Mouse (Mus musculus) lung, postnatal 0 days (tissue): ENCODE data around the gene C130074G19Rik. TPM values are rescaled to one million over a fixed set of nuclear protein-coding genes. Genes with fewer than 3 reads are reported as not detected.
A peak's percentile ranks its signal among the peaks of the same experiment; 100 is the strongest.

Experiments
- ATAC-seq: fragments of 200-750 bp; cut with Nextera tagmentation; 2 replicates; pipeline ENCODE4 v1.8.0; 2017; ENCODE audit warnings: moderate library complexity
- DNase-seq: peaks from one replicate; pipeline ENCODE4 v3.0.0-alpha.2; 2016; ENCODE audit warnings: low spot score
- H3K27ac ChIP-seq: fragments of 300-500 bp; sonication (generic); 2 replicates; pipeline ENCODE4 v1.5.1; 2014; ENCODE audit warnings: antibody characterized with exemption, mild to moderate bottlenecking, low read length, mixed read lengths
- H3K27me3 ChIP-seq: fragments of 300-500 bp; sonication (generic); replicated peaks from 2 replicates; pipeline ENCODE4 v1.6.1; 2014; ENCODE audit warnings: low read length, mixed read lengths; ENCODE audit not compliant: insufficient read depth
- H3K36me3 ChIP-seq: fragments of 300-500 bp; sonication (generic); 2 replicates; pipeline ENCODE4 v1.6.1; 2014; ENCODE audit warnings: low read length, mixed read lengths; ENCODE audit not compliant: insufficient read depth
- H3K4me1 ChIP-seq: fragments of 300-500 bp; sonication (generic); 2 replicates; pipeline ENCODE4 v1.6.1; 2014; ENCODE audit warnings: antibody characterized with exemption, low read depth, low read length, mixed read lengths; ENCODE audit not compliant: insufficient read depth
- H3K4me2 ChIP-seq: fragments of 300-500 bp; sonication (generic); replicated peaks from 2 replicates; pipeline ENCODE4 v1.6.1; 2014; ENCODE audit warnings: low read depth, mild to moderate bottlenecking, low read length, moderate library complexity, mixed read lengths
- H3K4me3 ChIP-seq: fragments of 300-500 bp; sonication (generic); 2 replicates; pipeline ENCODE4 v1.5.1; 2014; ENCODE audit warnings: low read depth, low read length
- H3K9ac ChIP-seq: fragments of 300-500 bp; sonication (generic); replicated peaks from 2 replicates; pipeline ENCODE4 v1.6.1; 2014; ENCODE audit warnings: low read depth, mild to moderate bottlenecking
- H3K9me3 ChIP-seq: fragments of 300-500 bp; sonication (generic); 2 replicates; pipeline ENCODE4 v1.6.1; 2016; ENCODE audit warnings: low read length, mixed read lengths
- CTCF ChIP-seq: IDR thresholded peaks from 2 replicates; pipeline ENCODE4 v1.5.1; 2016; ENCODE audit warnings: antibody characterized with exemption, mild to moderate bottlenecking
- EP300 ChIP-seq: IDR thresholded peaks from 2 replicates; pipeline ENCODE4 v1.6.1; 2016; ENCODE audit warnings: antibody characterized with exemption, mild to moderate bottlenecking, control low read depth
- WGBS: fragments of 180-500 bp; shearing (Covaris S2); extraction: QIAGEN DNeasy Blood & Tissue Kit; methylation state at CpG from one replicate; pipeline ENCODE4 v1.1.7; 2014; 5-methylcytosine and 5-hydroxymethylcytosine counted together
- polyA plus RNA-seq: library from polyadenylated mRNA; unstranded; fragments of >200 nt; fragmentation: Nextera tagmentation; extraction: Ambion mirVana; gene quantifications from 2 replicates; pipeline ENCODE4 v1.2.1, GENCODE M21; 2015

C130074G19Rik gene
- polyA plus RNA-seq, 1 experiment from 2014 or later: 4.0 TPM

- TF ChIP-seq CTCF: peak; percentile 65
- no peak for TF ChIP-seq EP300
- Histone ChIP-seq H3K27me3 (no peaks in the 10 kb centered on the region), H3K9me3 (no peaks in the 10 kb centered on the region), H3K4me1 (no peaks in the 10 kb centered on the region), H3K4me3 (no peak overlapping the region), H3K27ac (no peak overlapping the region), H3K9ac (no peak overlapping the region), H3K36me3 (no peaks in the 10 kb centered on the region), H3K4me2 (no peak overlapping the region)
- DNase-seq (no peak), ATAC-seq (no peak)
- 90% methylated on average over 5 of the region's 5 CpGs for WGBS
Measured at GRCm38 (mm10) chr1:184918227-184918888, 35.3 kb upstream of the C130074G19Rik start.

GRCm38 (mm10) chr1:184912336-184912735 lies 29.3 kb upstream of the C130074G19Rik start:
- no peak for ATAC-seq
- no peaks in the 10 kb centered on the region for H3K36me3 ChIP-seq
- no peaks in the 10 kb centered on the region for H3K27me3 ChIP-seq
- H3K4me2 ChIP-seq: no peak overlapping the region
- H3K9ac ChIP-seq: no peak overlapping the region
- H3K4me3 ChIP-seq: no peak overlapping the region
- no peaks in the 10 kb centered on the region for H3K4me1 ChIP-seq
- TF ChIP-seq CTCF (no peak), EP300 (no peak)
- H3K27ac ChIP-seq: no peak overlapping the region
- H3K9me3 ChIP-seq: no peaks in the 10 kb centered on the region
- DNase-seq: no peak
- WGBS: 88% methylated on average over 18 of the region's 18 CpGs

GRCm38 (mm10) chr1:184911861-184912260 lies 28.8 kb upstream of the C130074G19Rik start:
- peak; percentile 77 for ATAC-seq
- no peak for TF ChIP-seq CTCF
- no peak for TF ChIP-seq EP300
- Histone ChIP-seq H3K27me3 (no peaks in the 10 kb centered on the region), H3K9me3 (no peaks in the 10 kb centered on the region), H3K4me2 (no peak overlapping the region), H3K4me3 (no peak overlapping the region), H3K27ac (no peak overlapping the region), H3K9ac (no peak overlapping the region), H3K4me1 (no peaks in the 10 kb centered on the region), H3K36me3 (no peaks in the 10 kb centered on the region)
- WGBS: 43% methylated on average over 6 of the region's 6 CpGs
- DNase-seq: peak; percentile 37

- H3K9me3 ChIP-seq: no peaks in the 10 kb centered on the region
- H3K9ac ChIP-seq: no peak overlapping the region
- WGBS: 57% methylated on average over 9 of the region's 9 CpGs
- H3K36me3 ChIP-seq: no peaks in the 10 kb centered on the region
- no peaks in the 10 kb centered on the region for H3K27me3 ChIP-seq
- no peak overlapping the region for H3K27ac ChIP-seq
- no peak overlapping the region for H3K4me2 ChIP-seq
- TF ChIP-seq CTCF: no peak
- TF ChIP-seq EP300: no peak
- DNase-seq (no peak), ATAC-seq (no peak)
- H3K4me3 ChIP-seq: no peak overlapping the region
- no peaks in the 10 kb centered on the region for H3K4me1 ChIP-seq
Measured at GRCm38 (mm10) chr1:184908558-184908957, 25.5 kb upstream of the C130074G19Rik start.

GRCm38 (mm10) chr1:184905904-184906745 lies 23.1 kb upstream of the C130074G19Rik start:
- Histone ChIP-seq H3K4me2 (no peak overlapping the region), H3K9ac (no peak overlapping the region), H3K27me3 (no peaks in the 10 kb centered on the region), H3K4me1 (no peaks in the 10 kb centered on the region), H3K27ac (no peak overlapping the region), H3K4me3 (no peak overlapping the region), H3K9me3 (no peaks in the 10 kb centered on the region), H3K36me3 (no peaks in the 10 kb centered on the region)
- WGBS: 90% methylated on average over 12 of the region's 12 CpGs
- TF ChIP-seq EP300: no peak
- no peak for TF ChIP-seq CTCF
- DNase-seq (no peak), ATAC-seq (no peak)

- ATAC-seq (no peak), DNase-seq (no peak)
- 73% methylated on average over 19 of the region's 19 CpGs for WGBS
- TF ChIP-seq CTCF (no peak), EP300 (no peak)
- Histone ChIP-seq H3K4me3 (no peak overlapping the region), H3K36me3 (no peaks in the 10 kb centered on the region), H3K27me3 (no peaks in the 10 kb centered on the region), H3K27ac (no peak overlapping the region), H3K9ac (no peak overlapping the region), H3K9me3 (no peaks in the 10 kb centered on the region), H3K4me2 (no peak overlapping the region), H3K4me1 (no peaks in the 10 kb centered on the region)
Measured at GRCm38 (mm10) chr1:184905371-184905770, 22.4 kb upstream of the C130074G19Rik start.
